Mouse (Mus musculus) erythroblast, embryonic 14.5 days (primary cell): ENCODE data around the gene Gtf2a1. TPM values are rescaled to one million over a fixed set of nuclear protein-coding genes. Genes with fewer than 3 reads are reported as not detected.

Source experiments
- H3K27me3 ChIP-seq: 2 replicates; pipeline ENCODE4 v1.6.1; 2012; ENCODE audit warnings: inconsistent platforms; ENCODE audit not compliant: control insufficient read depth
- H3K36me3 ChIP-seq: 2 replicates; pipeline ENCODE4 v1.6.1; 2012; ENCODE audit warnings: mild to moderate bottlenecking, inconsistent platforms; ENCODE audit not compliant: control insufficient read depth
- H3K4me1 ChIP-seq: 2 replicates; pipeline ENCODE4 v1.6.1; 2012; ENCODE audit warnings: inconsistent platforms; ENCODE audit not compliant: control insufficient read depth
- H3K4me3 ChIP-seq: replicated peaks from 2 replicates; pipeline ENCODE3; 2012; ENCODE audit warnings: moderate library complexity, mild to moderate bottlenecking, inconsistent platforms
- H3K9me3 ChIP-seq: 2 replicates; pipeline ENCODE4 v1.6.1; 2012; ENCODE audit warnings: low read length, inconsistent platforms, mixed read lengths; ENCODE audit not compliant: control insufficient read depth
- GATA1 ChIP-seq: IDR thresholded peaks from 2 replicates; pipeline ENCODE4 v1.6.1; 2012; ENCODE audit warnings: low read length, inconsistent platforms, mixed read lengths
- TAL1 ChIP-seq: IDR thresholded peaks from 3 replicates; pipeline ENCODE4 v1.6.1; 2012; ENCODE audit warnings: low read length, inconsistent platforms, mixed read lengths
- polyA plus RNA-seq: library from polyadenylated mRNA; stranded (reverse); fragments of >175 nt; gene quantifications from 2 replicates; pipeline ENCODE4 v1.2.3, GENCODE M21; 2012

Gene Gtf2a1
- polyA plus RNA-seq = 0.80 and 0.84 TPM in 2 replicates

- H3K36me3 ChIP-seq = peaks cover 21% of the 10 kb centered on the region
- TF ChIP-seq GATA1 (no peak), TAL1 (no peak)
- peaks cover 2% of the 10 kb centered on the region; the same call in 1 of the 2 replicates for H3K9me3 ChIP-seq
- peak within 1 kb of the TSS; percentile 94 for H3K4me3 ChIP-seq
- peaks cover 29% of the 10 kb centered on the region for H3K4me1 ChIP-seq
- no peaks in the 10 kb centered on the region for H3K27me3 ChIP-seq
Measured at GRCm38 (mm10) chr12:91589847-91590690, at the start of gene Gtf2a1. Gtf2a1 (minus strand) TSS chr12:91590487.

GRCm38 (mm10) chr12:91638351-91638750 is 48.1 kb upstream of the Gtf2a1 start:
- no peaks in the 10 kb centered on the region for H3K9me3 ChIP-seq
- H3K4me3 ChIP-seq = no peak overlapping the region
- no peaks in the 10 kb centered on the region for H3K27me3 ChIP-seq
- H3K36me3 ChIP-seq = peaks cover 22% of the 10 kb centered on the region
- no peak for TF ChIP-seq GATA1
- TF ChIP-seq TAL1 = no peak
- H3K4me1 ChIP-seq = no peaks in the 10 kb centered on the region

- Histone ChIP-seq H3K36me3 (peaks cover 18% of the 10 kb centered on the region), H3K4me1 (no peaks in the 10 kb centered on the region), H3K27me3 (no peaks in the 10 kb centered on the region), H3K4me3 (no peak overlapping the region), H3K9me3 (no peaks in the 10 kb centered on the region)
- TF ChIP-seq TAL1 (no peak), GATA1 (no peak)
Measured at GRCm38 (mm10) chr12:91637136-91637909, 47.0 kb upstream of the Gtf2a1 start.

- H3K4me1 ChIP-seq = no peaks in the 10 kb centered on the region
- no peak overlapping the region for H3K4me3 ChIP-seq
- no peaks in the 10 kb centered on the region for H3K27me3 ChIP-seq
- no peaks in the 10 kb centered on the region for H3K36me3 ChIP-seq
- no peaks in the 10 kb centered on the region for H3K9me3 ChIP-seq
- TF ChIP-seq GATA1 (no peak), TAL1 (no peak)
Measured at GRCm38 (mm10) chr12:91626482-91626881, 36.2 kb upstream of the Gtf2a1 start.

GRCm38 (mm10) chr12:91625013-91625412 is 34.7 kb upstream of the Gtf2a1 start:
- H3K4me1 ChIP-seq = no peaks in the 10 kb centered on the region
- no peaks in the 10 kb centered on the region for H3K36me3 ChIP-seq
- no peaks in the 10 kb centered on the region for H3K27me3 ChIP-seq
- TF ChIP-seq GATA1 (no peak), TAL1 (no peak)
- H3K9me3 ChIP-seq = no peaks in the 10 kb centered on the region
- no peak overlapping the region for H3K4me3 ChIP-seq

GRCm38 (mm10) chr12:91609425-91609824 is 19.1 kb upstream of the Gtf2a1 start:
- H3K4me3 ChIP-seq = no peak overlapping the region
- no peak for TF ChIP-seq TAL1
- TF ChIP-seq GATA1 = no peak
- no peaks in the 10 kb centered on the region for H3K27me3 ChIP-seq
- H3K9me3 ChIP-seq = no peaks in the 10 kb centered on the region
- no peaks in the 10 kb centered on the region for H3K4me1 ChIP-seq
- no peaks in the 10 kb centered on the region for H3K36me3 ChIP-seq

GRCm38 (mm10) chr12:91607678-91608077 is 17.4 kb upstream of the Gtf2a1 start:
- Histone ChIP-seq H3K36me3 (no peaks in the 10 kb centered on the region), H3K4me3 (no peak overlapping the region), H3K27me3 (no peaks in the 10 kb centered on the region), H3K4me1 (no peaks in the 10 kb centered on the region), H3K9me3 (no peaks in the 10 kb centered on the region)
- TF ChIP-seq GATA1 = no peak
- TF ChIP-seq TAL1 = no peak

- Histone ChIP-seq H3K9me3 (no peaks in the 10 kb centered on the region), H3K4me3 (no peak overlapping the region), H3K27me3 (no peaks in the 10 kb centered on the region), H3K4me1 (no peaks in the 10 kb centered on the region), H3K36me3 (no peaks in the 10 kb centered on the region)
- no peak for TF ChIP-seq GATA1
- no peak for TF ChIP-seq TAL1
Measured at GRCm38 (mm10) chr12:91606651-91607050, 16.4 kb upstream of the Gtf2a1 start.

- Histone ChIP-seq H3K27me3 (no peaks in the 10 kb centered on the region), H3K4me1 (no peaks in the 10 kb centered on the region), H3K36me3 (no peaks in the 10 kb centered on the region), H3K4me3 (no peak overlapping the region), H3K9me3 (no peaks in the 10 kb centered on the region)
- no peak for TF ChIP-seq TAL1
- no peak for TF ChIP-seq GATA1
Measured at GRCm38 (mm10) chr12:91604600-91604999, 14.3 kb upstream of the Gtf2a1 start.

GRCm38 (mm10) chr12:91592128-91592527 is 1.8 kb upstream of the Gtf2a1 start:
- H3K4me3 ChIP-seq = no peak overlapping the region
- no peaks in the 10 kb centered on the region for H3K27me3 ChIP-seq
- peaks cover under 1% of the 10 kb centered on the region for H3K36me3 ChIP-seq
- peaks cover 21% of the 10 kb centered on the region for H3K4me1 ChIP-seq
- no peaks in the 10 kb centered on the region for H3K9me3 ChIP-seq
- TF ChIP-seq GATA1 (no peak), TAL1 (no peak)
